Mouse (Mus musculus) lung, embryonic 14.5 days (tissue): ENCODE results near the gene Gimap8. TPM values are rescaled to one million over a fixed set of nuclear protein-coding genes. Genes with fewer than 3 reads are reported as not detected.
A peak's percentile ranks its signal among the peaks of the same experiment; 100 is the strongest.

ENCODE experiments used
- ATAC-seq: fragments of 200-750 bp; cut with Nextera tagmentation; 2 replicates; pipeline ENCODE4 v1.8.0; 2017; ENCODE audit warnings: mild to moderate bottlenecking, moderate TSS enrichment, moderate library complexity; ENCODE audit not compliant: insufficient read depth
- DNase-seq: peaks from one replicate; pipeline ENCODE4 v3.0.0-alpha.2; 2015
- H3K27ac ChIP-seq: fragments of 300-500 bp; sonication (generic); 2 replicates; pipeline ENCODE4 v1.5.1; 2014; ENCODE audit warnings: low read depth, mild to moderate bottlenecking, moderate library complexity
- H3K27me3 ChIP-seq: fragments of 300-500 bp; sonication (generic); 2 replicates; pipeline ENCODE4 v1.6.1; 2014; ENCODE audit warnings: low read length, control low read depth; ENCODE audit not compliant: insufficient read depth
- H3K36me3 ChIP-seq: fragments of 300-500 bp; sonication (generic); 2 replicates; pipeline ENCODE4 v1.6.1; 2014; ENCODE audit warnings: control low read depth; ENCODE audit not compliant: insufficient read depth
- H3K4me1 ChIP-seq: fragments of 300-500 bp; sonication (generic); 2 replicates; pipeline ENCODE4 v1.6.1; 2014; ENCODE audit warnings: antibody characterized with exemption, control low read depth; ENCODE audit not compliant: insufficient read depth
- H3K4me2 ChIP-seq: fragments of 300-500 bp; sonication (generic); 2 replicates; pipeline ENCODE4 v1.6.1; 2014; ENCODE audit warnings: mild to moderate bottlenecking
- H3K4me3 ChIP-seq: fragments of 300-500 bp; sonication (generic); 2 replicates; pipeline ENCODE4 v1.5.1; 2014; ENCODE audit warnings: low read depth, low read length
- H3K9ac ChIP-seq: fragments of 300-500 bp; sonication (generic); 2 replicates; pipeline ENCODE4 v1.6.1; 2014
- H3K9me3 ChIP-seq: fragments of 300-500 bp; sonication (generic); 2 replicates; pipeline ENCODE4 v1.6.1; 2016; ENCODE audit warnings: low read depth, low read length, control low read depth
- CTCF ChIP-seq: IDR thresholded peaks from 2 replicates; pipeline ENCODE4 v1.5.1; 2016; ENCODE audit warnings: antibody characterized with exemption, low read depth
- WGBS: fragments of 180-500 bp; shearing (Covaris S2); extraction: QIAGEN DNeasy Blood & Tissue Kit; methylation state at CpG from one replicate; pipeline ENCODE4 v1.1.7; 2014; 5-methylcytosine and 5-hydroxymethylcytosine counted together
- polyA plus RNA-seq: library from polyadenylated mRNA; unstranded; fragments of >200 nt; fragmentation: Nextera tagmentation; extraction: Ambion mirVana; gene quantifications from 2 replicates; pipeline ENCODE4 v1.2.1, GENCODE M21; 2014

Gimap8 gene
- polyA plus RNA-seq, 1 experiment from 2014 or later = 1.3 TPM

- Histone ChIP-seq H3K4me2 (no peak overlapping the region), H3K9me3 (no peaks in the 10 kb centered on the region), H3K36me3 (no peaks in the 10 kb centered on the region), H3K4me3 (no peak overlapping the region), H3K27ac (no peak overlapping the region), H3K4me1 (no peaks in the 10 kb centered on the region), H3K27me3 (no peaks in the 10 kb centered on the region), H3K9ac (no peak overlapping the region)
- ATAC-seq (no peak), DNase-seq (no peak)
- no peak for TF ChIP-seq CTCF
- 58% methylated on average over 6 of the region's 6 CpGs for WGBS
Measured at GRCm38 (mm10) chr6:48637811-48638500, 9.1 kb upstream of the Gimap8 start.

DNA sequence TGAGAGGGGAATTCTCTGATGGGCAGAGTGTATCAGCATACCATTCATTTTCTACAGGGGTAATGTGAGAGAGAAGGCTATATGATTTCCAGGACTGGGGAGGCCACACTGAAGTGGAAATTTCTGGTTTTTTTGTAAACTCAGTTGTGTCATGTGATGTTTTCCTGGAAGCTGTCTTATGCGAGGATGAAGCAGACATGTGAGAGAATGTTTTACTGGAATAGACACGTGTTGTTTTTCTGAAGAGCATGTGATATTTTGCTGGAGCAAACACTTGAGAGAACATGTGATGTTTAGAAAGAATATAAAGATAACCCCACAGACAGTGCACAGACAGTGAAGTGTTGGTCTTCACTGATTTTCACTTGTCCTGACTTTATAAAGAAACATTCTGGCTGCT, 8.5 kb upstream of the Gimap8 start:
- H3K36me3 ChIP-seq = no peaks in the 10 kb centered on the region
- no peak for DNase-seq
- no peak for TF ChIP-seq CTCF
- no peaks in the 10 kb centered on the region for H3K27me3 ChIP-seq
- no peak overlapping the region for H3K27ac ChIP-seq
- H3K9me3 ChIP-seq = no peaks in the 10 kb centered on the region
- no peaks in the 10 kb centered on the region for H3K4me1 ChIP-seq
- no peak overlapping the region for H3K9ac ChIP-seq
- ATAC-seq = no peak
- H3K4me2 ChIP-seq = no peak overlapping the region
- 49% methylated on average over 2 of the region's 2 CpGs for WGBS
- no peak overlapping the region for H3K4me3 ChIP-seq

GRCm38 (mm10) chr6:48641391-48641790, 5.6 kb upstream of the Gimap8 start:
- DNase-seq = no peak
- ATAC-seq = no peak
- no peak overlapping the region for H3K4me2 ChIP-seq
- TF ChIP-seq CTCF = no peak
- H3K27ac ChIP-seq = no peak overlapping the region
- H3K4me3 ChIP-seq = no peak overlapping the region
- no peaks in the 10 kb centered on the region for H3K36me3 ChIP-seq
- no peaks in the 10 kb centered on the region for H3K9me3 ChIP-seq
- H3K9ac ChIP-seq = no peak overlapping the region
- H3K4me1 ChIP-seq = no peaks in the 10 kb centered on the region
- no peaks in the 10 kb centered on the region for H3K27me3 ChIP-seq
- WGBS = 61% methylated on average over 6 of the region's 6 CpGs

DNA sequence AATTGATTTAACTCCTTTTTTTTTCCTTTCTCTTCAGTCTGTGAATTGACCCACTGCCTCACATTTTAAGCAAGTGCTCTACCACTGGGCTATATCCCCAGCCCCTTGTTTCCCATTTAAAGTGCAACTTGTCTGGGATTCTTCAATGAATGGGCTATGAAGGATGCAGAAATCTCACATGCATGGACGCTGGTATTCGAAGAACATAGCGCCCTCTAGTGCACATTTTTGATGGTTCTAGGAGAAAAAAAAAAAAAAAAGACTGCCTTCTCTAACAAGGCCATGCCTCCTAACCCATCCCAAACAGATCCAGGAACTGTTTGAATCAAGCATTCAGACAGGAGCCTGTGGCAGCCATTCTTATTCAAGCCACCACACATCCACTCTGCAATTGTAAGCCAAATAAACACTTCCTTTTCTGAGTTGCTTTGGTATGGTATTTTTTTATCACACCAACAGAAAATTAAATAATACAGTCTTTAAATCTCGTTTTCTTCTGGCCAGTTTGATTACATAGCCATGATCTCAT, 4.2 kb upstream of the Gimap8 start:
- Histone ChIP-seq H3K4me1 (no peaks in the 10 kb centered on the region), H3K4me2 (no peak overlapping the region), H3K27ac (no peak overlapping the region), H3K9me3 (no peaks in the 10 kb centered on the region), H3K27me3 (no peaks in the 10 kb centered on the region), H3K4me3 (no peak overlapping the region), H3K9ac (no peak overlapping the region), H3K36me3 (no peaks in the 10 kb centered on the region)
- 18% methylated on average over 4 of the region's 4 CpGs for WGBS
- DNase-seq (peak; percentile 92), ATAC-seq (no peak; the same call in 1 of the 2 replicates)
- TF ChIP-seq CTCF = peak; percentile 71

DNA sequence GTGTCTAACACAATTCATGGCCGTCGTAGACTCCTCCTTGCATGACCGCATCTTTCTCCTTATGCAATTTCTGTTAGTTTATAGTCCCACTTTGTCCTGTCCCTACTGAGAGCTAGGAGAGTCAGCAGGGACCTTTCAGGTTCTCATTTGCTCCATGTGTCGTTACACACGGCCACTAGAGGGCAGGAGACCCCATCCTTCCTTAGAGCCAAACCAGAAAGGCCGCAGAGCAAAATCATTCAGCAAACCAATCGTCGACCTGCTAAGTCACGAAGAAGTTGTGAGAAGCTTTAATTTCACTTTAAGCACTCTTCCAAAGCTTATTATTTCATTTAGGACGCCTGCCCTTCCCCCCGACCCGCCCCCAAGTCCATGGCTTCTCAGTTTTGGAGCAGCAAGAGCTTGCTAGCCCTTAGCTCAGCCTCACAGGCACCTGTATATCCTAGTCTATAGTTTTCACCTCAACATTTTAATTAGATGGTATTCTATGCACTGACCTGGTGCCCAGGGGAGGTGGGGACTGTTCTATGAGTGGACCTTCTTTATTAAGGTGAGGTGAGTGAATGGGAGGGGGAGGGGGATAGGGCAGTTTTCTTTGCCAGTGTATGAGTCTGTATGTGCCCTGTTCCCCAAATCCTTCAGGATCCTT, 1.2 kb upstream of the Gimap8 start:
- Histone ChIP-seq H3K9ac (no peak overlapping the region), H3K9me3 (no peaks in the 10 kb centered on the region), H3K27ac (no peak overlapping the region), H3K4me1 (no peaks in the 10 kb centered on the region), H3K27me3 (no peaks in the 10 kb centered on the region), H3K4me3 (no peak overlapping the region), H3K4me2 (no peak overlapping the region), H3K36me3 (no peaks in the 10 kb centered on the region)
- ATAC-seq = peak; percentile 56; the same call in 1 of the 2 replicates
- DNase-seq = peak; percentile 91
- 10% methylated on average over 12 of the region's 12 CpGs for WGBS
- TF ChIP-seq CTCF = peak; percentile 90

- Histone ChIP-seq H3K27ac (no peak overlapping the region), H3K36me3 (no peaks in the 10 kb centered on the region), H3K4me2 (no peak overlapping the region), H3K4me1 (no peaks in the 10 kb centered on the region), H3K9ac (no peak overlapping the region), H3K27me3 (no peaks in the 10 kb centered on the region), H3K4me3 (no peak overlapping the region), H3K9me3 (no peaks in the 10 kb centered on the region)
- 77% methylated on average over 4 of the region's 4 CpGs for WGBS
- TF ChIP-seq CTCF = no peak
- DNase-seq (no peak), ATAC-seq (no peak)
Measured at GRCm38 (mm10) chr6:48646309-48646690, 734 bp upstream of the Gimap8 start.

DNA sequence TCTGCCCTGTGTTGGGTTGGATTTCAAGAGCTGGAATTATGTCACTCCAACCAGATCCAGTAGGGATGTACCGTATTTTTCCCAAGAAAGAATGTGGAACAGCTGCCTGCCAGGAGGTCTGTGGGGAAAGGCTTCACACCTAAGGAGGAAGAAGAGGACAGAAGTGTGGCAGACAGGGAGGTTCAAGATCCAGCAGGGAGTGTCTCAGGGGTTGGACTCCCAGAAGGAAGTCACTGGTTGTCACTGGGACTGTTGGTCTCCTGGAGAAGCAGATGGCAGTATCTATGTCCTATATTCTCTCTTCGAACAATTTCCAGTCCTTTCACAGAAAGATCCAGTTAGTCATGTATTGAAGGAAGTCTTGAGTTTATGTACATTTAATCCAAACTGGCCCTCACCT, 577 bp downstream of the Gimap8 start:
- WGBS = 82% methylated on average over 2 of the region's 2 CpGs
- Histone ChIP-seq H3K27me3 (no peaks in the 10 kb centered on the region), H3K9ac (no peak overlapping the region), H3K27ac (no peak overlapping the region), H3K9me3 (no peaks in the 10 kb centered on the region), H3K4me2 (peak overlapping the region; percentile 5), H3K4me1 (no peaks in the 10 kb centered on the region), H3K36me3 (no peaks in the 10 kb centered on the region), H3K4me3 (no peak overlapping the region)
- TF ChIP-seq CTCF = no peak
- ATAC-seq = no peak
- no peak for DNase-seq
